Comparison of ENCODE assay signal across 20 mouse cellular contexts in the genomic region with DNA sequence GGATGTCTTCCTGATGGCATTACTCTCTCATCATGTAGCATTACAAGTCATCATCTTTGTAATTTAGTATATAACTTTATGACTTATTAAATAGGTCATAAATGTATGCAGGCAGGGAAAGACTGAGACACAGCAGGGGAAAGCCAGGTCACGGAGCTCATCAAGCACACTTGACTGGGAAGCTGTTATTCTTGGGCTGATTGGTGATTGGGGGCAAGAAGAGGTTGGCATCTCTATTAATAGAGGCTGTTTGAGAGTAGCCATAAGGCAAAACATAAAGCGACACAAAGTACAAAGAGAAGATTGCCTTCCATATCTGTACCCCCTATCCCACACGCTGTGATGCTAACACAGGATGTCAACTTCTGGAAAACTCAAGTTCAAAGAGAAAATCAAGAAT. TPM values are rescaled to one million over a fixed set of nuclear protein-coding genes. Genes with fewer than 3 reads are reported as not detected.
DNase-seq lines count a peak whose midpoint lies in the region; ATAC-seq and TF ChIP-seq lines count a peak whose summit lies in the region.
"Had no signal": no experiment of that assay in that cellular context is flagged by ENCODE, and none has a peak within 500 bp of the region (broad histone marks: within the 10 kb centered on the region; RNA-seq: fewer than 3 reads in every experiment).

No protein-coding gene starts in this region.

- TF ChIP-seq CTCF in embryonic fibroblast, embryonic 13.5 days (IDR thresholded peaks at IDR 0.05; ENCODE audit: borderline replicate concordance, insufficient read depth, low read length) = no peak
- TF ChIP-seq CTCF in gastrocnemius, adult 2 months (IDR thresholded peaks at IDR 0.05) = no peak

- no peak for TF ChIP-seq POLR2A in embryonic fibroblast, embryonic 13.5 days (IDR thresholded peaks at IDR 0.05; ENCODE audit: low read depth, low read length)

- no peaks in the 10 kb centered on the region for H3K27me3 ChIP-seq in heart, embryonic 13.5 days (replicated peaks)
- H3K27me3 ChIP-seq in liver, embryonic 11.5 days (replicated peaks; ENCODE audit: control insufficient read depth, insufficient read depth, low read length) = no peaks in the 10 kb centered on the region
- H3K27me3 ChIP-seq: heart, embryonic 15.5 days; hindbrain, embryonic 13.5 days; intestine, embryonic 15.5 days; Patski had no signal

- intact Hi-C loops in heart, postnatal 10 days (cut with DNase I) = no loop called here
- intact Hi-C loops in gastrocnemius, adult 2 months (cut with DNase I) = no loop called here

- H3K36me3 ChIP-seq in heart, embryonic 13.5 days = no peaks in the 10 kb centered on the region
- no peaks in the 10 kb centered on the region for H3K36me3 ChIP-seq in liver, embryonic 11.5 days (ENCODE audit: control insufficient read depth, insufficient read depth, low read length)
- H3K36me3 ChIP-seq: heart, embryonic 15.5 days; hindbrain, embryonic 10.5 days; hindbrain, embryonic 13.5 days; intestine, embryonic 15.5 days had no signal

- no peak for DNase-seq in heart, postnatal 10 days
- DNase-seq in Muller cell, postnatal 12 days (ENCODE audit: inconsistent ontology term) = peak; percentile 43
- no peak for DNase-seq in gastrocnemius, adult 2 months
- no peak for DNase-seq in liver, embryonic 11.5 days (ENCODE audit: low spot score)
- DNase-seq: adrenal gland, postnatal 36 days; cerebellum, adult 18-20 months; gastrocnemius, postnatal 10 days; gastrocnemius, postnatal 36 days; heart, postnatal 36 days; kidney, adult 11 months had no signal

- H3K9me3 ChIP-seq in heart, embryonic 13.5 days = no peaks in the 10 kb centered on the region
- H3K9me3 ChIP-seq in liver, embryonic 11.5 days (ENCODE audit: control insufficient read depth, low read length) = no peaks in the 10 kb centered on the region
- H3K9me3 ChIP-seq: heart, embryonic 15.5 days; hindbrain, embryonic 10.5 days; hindbrain, embryonic 13.5 days; intestine, embryonic 15.5 days had no signal

- no peak for ATAC-seq in heart, embryonic 13.5 days (ENCODE audit: extremely low read depth, insufficient number of reproducible peaks, low FRiP score, low TSS enrichment)
- no peak for ATAC-seq in liver, embryonic 11.5 days (replicated peaks; ENCODE audit: low FRiP score)
- ATAC-seq: CD4-positive, CD25-positive, alpha-beta regulatory T cell, adult 4 months; forebrain, embryonic 14.5 days; hindbrain, embryonic 16.5 days; intestine, embryonic 15.5 days; Patski had no signal

- H3K4me2 ChIP-seq in heart, embryonic 13.5 days = no peak overlapping the region
- H3K4me2 ChIP-seq in liver, embryonic 11.5 days = no peak overlapping the region
- H3K4me2 ChIP-seq: heart, embryonic 15.5 days; hindbrain, embryonic 13.5 days; intestine, embryonic 15.5 days had no signal

- peaks cover 8% of the 10 kb centered on the region; the same call in 1 of the 2 replicates for H3K4me1 ChIP-seq in heart, embryonic 13.5 days
- H3K4me1 ChIP-seq in embryonic fibroblast, embryonic 13.5 days (ENCODE audit: control insufficient read depth, insufficient read depth, low read length) = peaks cover 8% of the 10 kb centered on the region
- no peaks in the 10 kb centered on the region for H3K4me1 ChIP-seq in liver, embryonic 11.5 days (replicated peaks; ENCODE audit: control insufficient read depth, insufficient read depth, low read length)
- H3K4me1 ChIP-seq: hindbrain, embryonic 10.5 days; hindbrain, embryonic 13.5 days; intestine, embryonic 15.5 days had no signal

- 0 out of 2 replicates have a peak overlapping the region, but pooled peaks have one; percentile 3 for H3K27ac ChIP-seq in heart, embryonic 13.5 days (replicated peaks)
- peak overlapping the region; percentile 65; the same call in 1 of the 2 replicates for H3K27ac ChIP-seq in embryonic fibroblast, embryonic 13.5 days (ENCODE audit: insufficient read depth, low read length)
- H3K27ac ChIP-seq in gastrocnemius, adult 2 months = no peak overlapping the region
- no peak overlapping the region for H3K27ac ChIP-seq in liver, embryonic 11.5 days (ENCODE audit: low read depth, low read length)
- H3K27ac ChIP-seq: heart, embryonic 15.5 days; hindbrain, embryonic 10.5 days; hindbrain, embryonic 13.5 days; intestine, embryonic 15.5 days had no signal

- no peak overlapping the region for H3K4me3 ChIP-seq in heart, embryonic 13.5 days
- no peak overlapping the region for H3K4me3 ChIP-seq in embryonic fibroblast, embryonic 13.5 days (ENCODE audit: insufficient read depth, low read length)
- no peak overlapping the region for H3K4me3 ChIP-seq in gastrocnemius, adult 2 months
- no peak overlapping the region for H3K4me3 ChIP-seq in liver, embryonic 11.5 days (ENCODE audit: low read depth, low read length)
- H3K4me3 ChIP-seq: heart, embryonic 15.5 days; hindbrain, embryonic 10.5 days; hindbrain, embryonic 13.5 days; intestine, embryonic 15.5 days had no signal

- no peak overlapping the region for H3K9ac ChIP-seq in heart, embryonic 13.5 days
- no peak overlapping the region for H3K9ac ChIP-seq in liver, embryonic 11.5 days (ENCODE audit: low read depth, low read length)
- H3K9ac ChIP-seq: heart, embryonic 15.5 days; hindbrain, embryonic 13.5 days; intestine, embryonic 15.5 days had no signal

- 55% methylated on average over 3 of the region's 3 CpGs for WGBS in heart, embryonic 13.5 days
- WGBS in liver, embryonic 11.5 days = 88% methylated on average over 3 of the region's 3 CpGs

RNA-seq across cellular contexts. Expression of a gene that starts 44.8 kb away (rescaled TPM):
- 8.4 and 9.2 TPM in 2 replicates for polyA plus RNA-seq in heart, embryonic 13.5 days (2015; fragmentation: Nextera tagmentation; extraction: Ambion mirVana)
- 10 to 100 TPM; 18.0 to 18.7 TPM for total RNA-seq in heart, postnatal 10 days (2021)
- polyA plus RNA-seq in embryonic fibroblast, embryonic 13.5 days (2011; ENCODE audit: insufficient read length, low read depth, missing spikeins) = 26.5 and 34.1 TPM in 2 replicates
- 10 to 100 TPM; 15.1 to 16.2 TPM for total RNA-seq in gastrocnemius, adult 2 months (2021)
- 10.6 and 11.1 TPM in 2 replicates for polyA plus RNA-seq in liver, embryonic 11.5 days (2014; fragmentation: Nextera tagmentation; extraction: Ambion mirVana)

Comparison
In these comparisons a context has a peak if more than half of its experiments do, and no peak if none do; other contexts are left out.
1. H3K27ac ChIP-seq: peak in heart, embryonic 13.5 days (single experiment) and embryonic fibroblast, embryonic 13.5 days (single experiment); none in gastrocnemius, adult 2 months (single experiment) and liver, embryonic 11.5 days (single experiment).